Mouse (Mus musculus): Measurements from ENCODE around the gene Dynlt1b.
"Not testable (repeated sequence)": the region's sequence is repeated elsewhere in the genome, so short reads cannot be mapped to it uniquely, and the experiment has no call there.

DNA sequence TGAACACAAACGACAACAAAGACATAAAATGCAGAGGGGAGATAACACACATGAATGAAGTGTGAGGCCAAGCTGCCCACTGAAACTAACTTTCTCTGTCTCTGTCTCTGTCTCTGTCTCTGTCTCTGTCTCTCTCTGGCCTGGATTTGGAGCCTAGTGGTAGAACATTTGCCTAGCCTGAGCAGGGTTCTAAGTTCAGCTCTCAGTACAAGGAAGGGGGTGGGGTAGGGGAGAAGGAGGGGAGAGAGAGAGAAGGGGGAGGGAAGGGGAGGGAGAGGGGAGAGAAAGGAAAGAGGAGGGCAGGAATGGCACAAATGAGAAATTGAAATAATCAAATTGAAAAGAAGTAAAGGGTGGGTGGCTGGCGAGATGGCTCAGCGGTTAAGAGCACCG is 29.8 kb upstream of the Dynlt1b start:
- TF ChIP-seq CTCF, POLR2A (IDR thresholded peaks at IDR 0.05; ENCODE audit: insufficient read depth, low read depth, low read length): not testable (repeated sequence)
